Mouse (Mus musculus) forebrain, postnatal 0 days (tissue): ENCODE data around the gene H1f0. TPM values are rescaled to one million over a fixed set of nuclear protein-coding genes. Genes with fewer than 3 reads are reported as not detected.
"Not testable (repeated sequence)": the region's sequence is repeated elsewhere in the genome, so short reads cannot be mapped to it uniquely, and the experiment has no call there.

Source experiments
- ATAC-seq: fragments of 200-750 bp; cut with Nextera tagmentation; 2 replicates; pipeline ENCODE4 v1.8.0; 2017; ENCODE audit warnings: mild to moderate bottlenecking, moderate library complexity
- DNase-seq: peaks from one replicate; pipeline ENCODE4 v3.0.0-alpha.2; 2015
- H3K27ac ChIP-seq: fragments of 300-500 bp; sonication (generic); 2 replicates; pipeline ENCODE4 v1.5.1; 2014; ENCODE audit warnings: low read depth, mild to moderate bottlenecking, antibody characterized with exemption, low read length, moderate library complexity, mixed read lengths
- H3K27me3 ChIP-seq: fragments of 300-500 bp; sonication (generic); 2 replicates; pipeline ENCODE4 v1.6.1; 2014; ENCODE audit warnings: mild to moderate bottlenecking, low read length, mixed read lengths; ENCODE audit not compliant: insufficient read depth
- H3K36me3 ChIP-seq: fragments of 300-500 bp; sonication (generic); 2 replicates; pipeline ENCODE4 v1.6.1; 2014; ENCODE audit warnings: mild to moderate bottlenecking, moderate library complexity; ENCODE audit not compliant: insufficient read depth
- H3K4me1 ChIP-seq: fragments of 300-500 bp; sonication (generic); 2 replicates; pipeline ENCODE4 v1.6.1; 2014; ENCODE audit warnings: antibody characterized with exemption; ENCODE audit not compliant: insufficient read depth
- H3K4me2 ChIP-seq: fragments of 300-500 bp; sonication (generic); 2 replicates; pipeline ENCODE4 v1.6.1; 2014; ENCODE audit warnings: low read depth, mild to moderate bottlenecking, moderate library complexity
- H3K4me3 ChIP-seq: fragments of 300-500 bp; sonication (generic); 2 replicates; pipeline ENCODE4 v1.5.1; 2014; ENCODE audit warnings: low read depth, low read length, mixed read lengths
- H3K9ac ChIP-seq: fragments of 300-500 bp; sonication (generic); 2 replicates; pipeline ENCODE4 v1.6.1; 2014; ENCODE audit warnings: mild to moderate bottlenecking
- H3K9me3 ChIP-seq: fragments of 300-500 bp; sonication (generic); 2 replicates; pipeline ENCODE4 v1.6.1; 2016; ENCODE audit warnings: low read length
- CTCF ChIP-seq: sonication (generic); IDR thresholded peaks from 2 replicates; pipeline ENCODE4 v1.5.1; 2016; ENCODE audit warnings: antibody characterized with exemption, control low read depth, low read depth
- WGBS: fragments of 180-500 bp; shearing (Covaris S2); extraction: QIAGEN DNeasy Blood & Tissue Kit; methylation state at CpG from one replicate; pipeline ENCODE4 v1.1.7; 2014; 5-methylcytosine and 5-hydroxymethylcytosine counted together
- polyA plus RNA-seq: library from polyadenylated mRNA; unstranded; fragments of >200 nt; fragmentation: Nextera tagmentation; extraction: Ambion mirVana; gene quantifications from 2 replicates; pipeline ENCODE4 v1.2.1, GENCODE M21; 2015
- total RNA-seq: library from RNA; depleted of rRNA; stranded (reverse); fragments of >200 nt; gene quantifications from 2 replicates; pipeline ENCODE4 v1.2.3, GENCODE M21; 2014

Gene H1f0
- total and polyA plus RNA-seq, 2 experiments from 2014 or later: 209 to 224 TPM

- WGBS: 91% methylated on average over 3 of the region's 3 CpGs
- H3K4me3 ChIP-seq: no peak overlapping the region
- H3K36me3 ChIP-seq: peaks cover 77% of the 10 kb centered on the region
These were observed 25.2 kb upstream of the H1f0 start for GRCm38 (mm10) chr15:79003079-79003478.

GRCm38 (mm10) chr15:79005581-79005980 lies 22.7 kb upstream of the H1f0 start:
- ATAC-seq (no peak), DNase-seq (no peak)
- Histone ChIP-seq H3K4me3 (no peak overlapping the region), H3K27me3 (no peaks in the 10 kb centered on the region), H3K9ac (no peak overlapping the region), H3K36me3 (peaks cover 71% of the 10 kb centered on the region), H3K9me3 (no peaks in the 10 kb centered on the region), H3K4me1 (no peaks in the 10 kb centered on the region), H3K4me2 (no peak overlapping the region), H3K27ac (no peak overlapping the region)
- 85% methylated on average over 9 of the region's 9 CpGs for WGBS
- TF ChIP-seq CTCF: no peak

More at GRCm38 (mm10) chr15:79003079-79003478, 25.2 kb upstream of the H1f0 start:
- DNase-seq (no peak), ATAC-seq (no peak)
- H3K9ac ChIP-seq: no peak overlapping the region
- H3K4me2 ChIP-seq: no peak overlapping the region
- H3K4me1 ChIP-seq: no peaks in the 10 kb centered on the region
- TF ChIP-seq CTCF: no peak
- no peaks in the 10 kb centered on the region for H3K9me3 ChIP-seq
- no peaks in the 10 kb centered on the region for H3K27me3 ChIP-seq
- H3K27ac ChIP-seq: no peak overlapping the region

GRCm38 (mm10) chr15:79006638-79007037 lies 21.6 kb upstream of the H1f0 start:
- H3K9me3 ChIP-seq: no peaks in the 10 kb centered on the region
- WGBS: 58% methylated on average over 3 of the region's 3 CpGs
- DNase-seq (no peak), ATAC-seq (0 out of 2 replicates have a peak, but pooled peaks have one; percentile 53)
- H3K27me3 ChIP-seq: no peaks in the 10 kb centered on the region
- H3K4me1 ChIP-seq: no peaks in the 10 kb centered on the region
- H3K9ac ChIP-seq: no peak overlapping the region
- no peak for TF ChIP-seq CTCF
- no peak overlapping the region for H3K4me2 ChIP-seq
- no peak overlapping the region for H3K4me3 ChIP-seq
- H3K27ac ChIP-seq: no peak overlapping the region
- H3K36me3 ChIP-seq: peaks cover 61% of the 10 kb centered on the region

GRCm38 (mm10) chr15:79007059-79007458 lies 21.2 kb upstream of the H1f0 start:
- no peaks in the 10 kb centered on the region for H3K27me3 ChIP-seq
- 91% methylated on average over 5 of the region's 5 CpGs for WGBS
- no peak overlapping the region for H3K9ac ChIP-seq
- DNase-seq: no peak
- no peak for ATAC-seq
- no peak overlapping the region for H3K27ac ChIP-seq
- H3K4me1 ChIP-seq: no peaks in the 10 kb centered on the region
- H3K36me3 ChIP-seq: peaks cover 56% of the 10 kb centered on the region
- no peaks in the 10 kb centered on the region for H3K9me3 ChIP-seq
- no peak for TF ChIP-seq CTCF
- no peak overlapping the region for H3K4me3 ChIP-seq
- no peak overlapping the region for H3K4me2 ChIP-seq

- not testable (repeated sequence) for H3K4me3 ChIP-seq, H3K27ac ChIP-seq, H3K9me3 ChIP-seq, H3K4me1 ChIP-seq, H3K27me3 ChIP-seq, ATAC-seq, H3K4me2 ChIP-seq, H3K9ac ChIP-seq, DNase-seq
- peaks cover 49% of the 10 kb centered on the region for H3K36me3 ChIP-seq
- 0 out of 2 replicates have a peak, but pooled peaks have one; percentile 5 for TF ChIP-seq CTCF
- WGBS: 93% methylated on average over 6 of the region's 6 CpGs
These were observed 20.4 kb upstream of the H1f0 start for GRCm38 (mm10) chr15:79007836-79008235.

GRCm38 (mm10) chr15:79009734-79010133 lies 18.5 kb upstream of the H1f0 start:
- H3K36me3 ChIP-seq: peaks cover 30% of the 10 kb centered on the region
- no peak overlapping the region for H3K9ac ChIP-seq
- whole genome bisulfite sequencing: 75% methylated on average over 5 of the region's 5 CpGs
- H3K27ac ChIP-seq: no peak overlapping the region
- H3K4me3 ChIP-seq: no peak overlapping the region
- no peak overlapping the region for H3K4me2 ChIP-seq
- no peaks in the 10 kb centered on the region for H3K9me3 ChIP-seq
- no peak for ATAC-seq
- no peak for TF ChIP-seq CTCF
- no peaks in the 10 kb centered on the region for H3K4me1 ChIP-seq
- DNase-seq: no peak
- no peaks in the 10 kb centered on the region for H3K27me3 ChIP-seq

- Histone ChIP-seq H3K27ac (no peak overlapping the region), H3K27me3 (no peaks in the 10 kb centered on the region), H3K9ac (no peak overlapping the region), H3K36me3 (peaks cover 13% of the 10 kb centered on the region), H3K9me3 (no peaks in the 10 kb centered on the region), H3K4me2 (no peak overlapping the region), H3K4me1 (no peaks in the 10 kb centered on the region), H3K4me3 (no peak overlapping the region)
- WGBS: 57% methylated on average over 10 of the region's 10 CpGs
- no peak for TF ChIP-seq CTCF
- no peak for DNase-seq
- ATAC-seq: no peak
These were observed 16.7 kb upstream of the H1f0 start for GRCm38 (mm10) chr15:79011550-79011949.
